Mouse (Mus musculus): ENCODE measurements around the gene Ptk7. TPM values are rescaled to one million over a fixed set of nuclear protein-coding genes. Genes with fewer than 3 reads are reported as not detected.

Gene Ptk7
- polyA plus RNA-seq, 1 experiment from 2014 or later = 37.6 TPM

GRCm38 (mm10) chr17:46593124-46593523 lies 36.2 kb downstream of the Ptk7 start:
- Histone ChIP-seq H3K4me1 (ENCODE audit: control insufficient read depth, insufficient read depth, low read length) (0 out of 2 replicates have a peak, but pooled peaks cover 8% of the 10 kb centered on the region), H3K36me3 (ENCODE audit: control insufficient read depth, insufficient read depth, low read length) (peaks cover 20% of the 10 kb centered on the region), H3K27ac (ENCODE audit: low read length) (no peak overlapping the region), H3K9me3 (ENCODE audit: control insufficient read depth, low read depth, low read length) (no peaks in the 10 kb centered on the region), H3K9ac (replicated peaks; ENCODE audit: low read depth, low read length) (no peak overlapping the region), H3K4me3 (ENCODE audit: low read depth, low read length) (no peak overlapping the region), H3K4me2 (replicated peaks; ENCODE audit: low read depth, low read length) (no peak overlapping the region), H3K27me3 (ENCODE audit: control insufficient read depth, insufficient read depth, low read length) (no peaks in the 10 kb centered on the region)
- no peak for ATAC-seq (ENCODE audit: insufficient number of reproducible peaks, insufficient read depth, low FRiP score, low read depth)
- 80% methylated on average over 4 of the region's 4 CpGs for WGBS

GRCm38 (mm10) chr17:46591406-46591805 lies 37.9 kb downstream of the Ptk7 start:
- no peak for ATAC-seq (ENCODE audit: insufficient number of reproducible peaks, insufficient read depth, low FRiP score, low read depth)
- H3K27ac ChIP-seq (ENCODE audit: low read length) = no peak overlapping the region; the same call in 1 of the 2 replicates
- no peak overlapping the region for H3K4me3 ChIP-seq (ENCODE audit: low read depth, low read length)
- no peaks in the 10 kb centered on the region for H3K9me3 ChIP-seq (ENCODE audit: control insufficient read depth, low read depth, low read length)
- no peaks in the 10 kb centered on the region for H3K27me3 ChIP-seq (ENCODE audit: control insufficient read depth, insufficient read depth, low read length)
- no peak overlapping the region for H3K9ac ChIP-seq (replicated peaks; ENCODE audit: low read depth, low read length)
- 0 out of 2 replicates have a peak, but pooled peaks cover 8% of the 10 kb centered on the region for H3K4me1 ChIP-seq (ENCODE audit: control insufficient read depth, insufficient read depth, low read length)
- WGBS = 81% methylated on average over 19 of the region's 19 CpGs
- no peak overlapping the region for H3K4me2 ChIP-seq (replicated peaks; ENCODE audit: low read depth, low read length)
- peaks cover 34% of the 10 kb centered on the region for H3K36me3 ChIP-seq (ENCODE audit: control insufficient read depth, insufficient read depth, low read length)

GRCm38 (mm10) chr17:46590439-46590838 lies 38.9 kb downstream of the Ptk7 start:
- ATAC-seq (ENCODE audit: insufficient number of reproducible peaks, insufficient read depth, low FRiP score, low read depth) = peak; percentile 68
- H3K36me3 ChIP-seq (ENCODE audit: control insufficient read depth, insufficient read depth, low read length) = peaks cover 40% of the 10 kb centered on the region

GRCm38 (mm10) chr17:46589635-46590314 lies 39.5 kb downstream of the Ptk7 start:
- H3K9me3 ChIP-seq (ENCODE audit: control insufficient read depth, low read depth, low read length) = no peaks in the 10 kb centered on the region
- no peaks in the 10 kb centered on the region for H3K27me3 ChIP-seq (ENCODE audit: control insufficient read depth, insufficient read depth, low read length)
- H3K9ac ChIP-seq (replicated peaks; ENCODE audit: low read depth, low read length) = no peak overlapping the region
- 0 out of 2 replicates have a peak, but pooled peaks cover 8% of the 10 kb centered on the region for H3K4me1 ChIP-seq (ENCODE audit: control insufficient read depth, insufficient read depth, low read length)
- H3K36me3 ChIP-seq (ENCODE audit: control insufficient read depth, insufficient read depth, low read length) = peaks cover 40% of the 10 kb centered on the region
- H3K4me3 ChIP-seq (ENCODE audit: low read depth, low read length) = no peak overlapping the region
- 88% methylated on average over 16 of the region's 16 CpGs for WGBS
- no peak overlapping the region for H3K4me2 ChIP-seq (replicated peaks; ENCODE audit: low read depth, low read length)
- ATAC-seq (ENCODE audit: insufficient number of reproducible peaks, insufficient read depth, low FRiP score, low read depth) = no peak
- H3K27ac ChIP-seq (ENCODE audit: low read length) = peak overlapping the region; percentile 62; the same call in 1 of the 2 replicates

More at GRCm38 (mm10) chr17:46590439-46590838, 38.9 kb downstream of the Ptk7 start:
- H3K4me1 ChIP-seq (ENCODE audit: control insufficient read depth, insufficient read depth, low read length) = 0 out of 2 replicates have a peak, but pooled peaks cover 8% of the 10 kb centered on the region
- peak overlapping the region; percentile 62; the same call in 1 of the 2 replicates for H3K27ac ChIP-seq (ENCODE audit: low read length)
- H3K27me3 ChIP-seq (ENCODE audit: control insufficient read depth, insufficient read depth, low read length) = no peaks in the 10 kb centered on the region
- WGBS = 60% methylated on average over 7 of the region's 7 CpGs
- no peak overlapping the region for H3K4me2 ChIP-seq (replicated peaks; ENCODE audit: low read depth, low read length)
- no peak overlapping the region for H3K9ac ChIP-seq (replicated peaks; ENCODE audit: low read depth, low read length)
- no peak overlapping the region for H3K4me3 ChIP-seq (ENCODE audit: low read depth, low read length)
- no peaks in the 10 kb centered on the region for H3K9me3 ChIP-seq (ENCODE audit: control insufficient read depth, low read depth, low read length)

- peaks cover 40% of the 10 kb centered on the region for H3K36me3 ChIP-seq (ENCODE audit: control insufficient read depth, insufficient read depth, low read length)
- no peak overlapping the region for H3K9ac ChIP-seq (replicated peaks; ENCODE audit: low read depth, low read length)
Measured at GRCm38 (mm10) chr17:46588913-46589312, 40.4 kb downstream of the Ptk7 start.

GRCm38 (mm10) chr17:46588173-46588572 lies 41.1 kb downstream of the Ptk7 start:
- H3K36me3 ChIP-seq (ENCODE audit: control insufficient read depth, insufficient read depth, low read length) = peaks cover 40% of the 10 kb centered on the region

More at GRCm38 (mm10) chr17:46588913-46589312, 40.4 kb downstream of the Ptk7 start:
- no peaks in the 10 kb centered on the region for H3K27me3 ChIP-seq (ENCODE audit: control insufficient read depth, insufficient read depth, low read length)
- H3K9me3 ChIP-seq (ENCODE audit: control insufficient read depth, low read depth, low read length) = no peaks in the 10 kb centered on the region
- no peak overlapping the region for H3K4me3 ChIP-seq (ENCODE audit: low read depth, low read length)
- H3K4me2 ChIP-seq (replicated peaks; ENCODE audit: low read depth, low read length) = no peak overlapping the region
- ATAC-seq (ENCODE audit: insufficient number of reproducible peaks, insufficient read depth, low FRiP score, low read depth) = no peak
- H3K27ac ChIP-seq (ENCODE audit: low read length) = no peak overlapping the region
- H3K4me1 ChIP-seq (ENCODE audit: control insufficient read depth, insufficient read depth, low read length) = 0 out of 2 replicates have a peak, but pooled peaks cover 8% of the 10 kb centered on the region
- WGBS = 92% methylated on average over 6 of the region's 6 CpGs

GRCm38 (mm10) chr17:46586327-46586726 lies 43.0 kb downstream of the Ptk7 start:
- H3K4me3 ChIP-seq (ENCODE audit: low read depth, low read length) = no peak overlapping the region
- peaks cover 53% of the 10 kb centered on the region for H3K36me3 ChIP-seq (ENCODE audit: control insufficient read depth, insufficient read depth, low read length)
- WGBS = 89% methylated on average over 8 of the region's 8 CpGs
- H3K27ac ChIP-seq (ENCODE audit: low read length) = no peak overlapping the region
- H3K27me3 ChIP-seq (ENCODE audit: control insufficient read depth, insufficient read depth, low read length) = no peaks in the 10 kb centered on the region
- H3K4me1 ChIP-seq (ENCODE audit: control insufficient read depth, insufficient read depth, low read length) = no peaks in the 10 kb centered on the region
- no peak overlapping the region for H3K4me2 ChIP-seq (replicated peaks; ENCODE audit: low read depth, low read length)
- H3K9me3 ChIP-seq (ENCODE audit: control insufficient read depth, low read depth, low read length) = no peaks in the 10 kb centered on the region
- H3K9ac ChIP-seq (replicated peaks; ENCODE audit: low read depth, low read length) = no peak overlapping the region
- no peak for ATAC-seq (ENCODE audit: insufficient number of reproducible peaks, insufficient read depth, low FRiP score, low read depth)

More at GRCm38 (mm10) chr17:46588173-46588572, 41.1 kb downstream of the Ptk7 start:
- ATAC-seq (ENCODE audit: insufficient number of reproducible peaks, insufficient read depth, low FRiP score, low read depth) = no peak
- H3K4me3 ChIP-seq (ENCODE audit: low read depth, low read length) = no peak overlapping the region
- 83% methylated on average over 9 of the region's 9 CpGs for WGBS
- no peaks in the 10 kb centered on the region for H3K27me3 ChIP-seq (ENCODE audit: control insufficient read depth, insufficient read depth, low read length)
- no peak overlapping the region for H3K27ac ChIP-seq (ENCODE audit: low read length)
- H3K9ac ChIP-seq (replicated peaks; ENCODE audit: low read depth, low read length) = no peak overlapping the region
- H3K4me1 ChIP-seq (ENCODE audit: control insufficient read depth, insufficient read depth, low read length) = 0 out of 2 replicates have a peak, but pooled peaks cover 1% of the 10 kb centered on the region
- no peaks in the 10 kb centered on the region for H3K9me3 ChIP-seq (ENCODE audit: control insufficient read depth, low read depth, low read length)
- no peak overlapping the region for H3K4me2 ChIP-seq (replicated peaks; ENCODE audit: low read depth, low read length)

GRCm38 (mm10) chr17:46578650-46579049 lies 50.7 kb downstream of the Ptk7 start:
- ATAC-seq (ENCODE audit: insufficient number of reproducible peaks, insufficient read depth, low FRiP score, low read depth) = no peak
- Histone ChIP-seq H3K9me3 (ENCODE audit: control insufficient read depth, low read depth, low read length) (no peaks in the 10 kb centered on the region), H3K27me3 (ENCODE audit: control insufficient read depth, insufficient read depth, low read length) (no peaks in the 10 kb centered on the region), H3K4me2 (replicated peaks; ENCODE audit: low read depth, low read length) (no peak overlapping the region), H3K4me1 (ENCODE audit: control insufficient read depth, insufficient read depth, low read length) (no peaks in the 10 kb centered on the region), H3K4me3 (ENCODE audit: low read depth, low read length) (no peak overlapping the region), H3K36me3 (ENCODE audit: control insufficient read depth, insufficient read depth, low read length) (peaks cover 83% of the 10 kb centered on the region), H3K27ac (ENCODE audit: low read length) (no peak overlapping the region), H3K9ac (replicated peaks; ENCODE audit: low read depth, low read length) (no peak overlapping the region)
- 62% methylated on average over 5 of the region's 5 CpGs for WGBS

Data from stomach, embryonic 14.5 days (tissue).